Mouse (Mus musculus): ENCODE results near the gene Calm1.

- no peak for TF ChIP-seq CTCF (IDR thresholded peaks at IDR 0.05; ENCODE audit: extremely low read depth, insufficient read length, insufficient replicate concordance, low read depth, low read length)
- TF ChIP-seq POLR2A (IDR thresholded peaks at IDR 0.05; ENCODE audit: low read depth, low read length) = no peak
Measured at GRCm38 (mm10) chr12:100222322-100222993, 23.2 kb downstream of the Calm1 start.
